Comparison of ENCODE assay signal across 23 mouse cellular contexts in the genomic region with DNA sequence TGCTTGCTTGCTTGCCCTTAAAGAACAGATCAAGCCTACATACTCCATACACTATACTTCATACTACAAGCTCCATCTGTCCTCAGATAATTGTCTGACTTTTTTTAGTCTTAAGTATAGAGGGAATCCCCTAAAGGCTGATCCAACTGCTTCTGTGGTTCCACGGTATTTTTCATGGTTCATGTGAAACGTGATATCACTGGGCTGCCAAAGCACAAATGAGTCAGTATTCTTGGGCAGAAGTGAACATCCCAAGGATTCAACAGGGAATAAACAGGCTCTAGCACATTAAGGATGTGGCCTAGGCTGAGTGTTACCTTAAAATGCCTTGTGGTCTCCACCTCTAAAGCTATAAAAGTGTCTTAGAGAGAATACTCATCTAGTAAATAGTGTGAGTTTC. TPM values are rescaled to one million over a fixed set of nuclear protein-coding genes. Genes with fewer than 3 reads are reported as not detected.
DNase-seq lines count a peak whose midpoint lies in the region; ATAC-seq and TF ChIP-seq lines count a peak whose summit lies in the region.
"Had no signal": no experiment of that assay in that cellular context is flagged by ENCODE, and none has a peak within 500 bp of the region (broad histone marks: within the 10 kb centered on the region; RNA-seq: fewer than 3 reads in every experiment).

No protein-coding gene starts in this region.

- 68% methylated on average over 2 of the region's 2 CpGs for WGBS in heart, embryonic 10.5 days

- CTCF ChIA-PET in Patski (lab: Charles Lee): interaction anchor here (1.0 to 1.5 kb wide), 4 partner anchors 10 to 65 kb away, joined by 3 to 4 read pairs (median 3); no protein-coding TSS in a partner anchor

- H3K9me3 ChIP-seq in heart, embryonic 10.5 days: no peaks in the 10 kb centered on the region
- H3K9me3 ChIP-seq: embryonic facial prominence, embryonic 12.5 days; hindbrain, embryonic 15.5 days had no signal

- H3K4me1 ChIP-seq in heart, embryonic 10.5 days: no peaks in the 10 kb centered on the region
- H3K4me1 ChIP-seq: embryonic facial prominence, embryonic 12.5 days; heart, embryonic 13.5 days; hindbrain, embryonic 12.5 days; hindbrain, embryonic 15.5 days had no signal

- no peaks in the 10 kb centered on the region for H3K27me3 ChIP-seq in Patski
- peaks cover 23% of the 10 kb centered on the region for H3K27me3 ChIP-seq in heart, embryonic 10.5 days (ENCODE audit: insufficient read depth, poor library complexity, severe bottlenecking)
- H3K27me3 ChIP-seq: embryonic facial prominence, embryonic 12.5 days; hindbrain, embryonic 12.5 days; hindbrain, embryonic 15.5 days had no signal

- no peak overlapping the region for H3K4me3 ChIP-seq in heart, embryonic 10.5 days
- H3K4me3 ChIP-seq: embryonic facial prominence, embryonic 12.5 days; heart, embryonic 13.5 days; hindbrain, embryonic 12.5 days; hindbrain, embryonic 15.5 days had no signal

- DNase-seq in heart, adult 11 months: peak; percentile 23
- DNase-seq in heart, postnatal 4 days: no peak
- DNase-seq in Patski (ENCODE audit: low read depth, low spot score): peak; percentile 35
- peak; percentile 54 for DNase-seq in fibroblast of lung, adult 2 months (ENCODE audit: low read depth)
- DNase-seq in heart, embryonic 10.5 days (ENCODE audit: low spot score): no peak
- no peak for DNase-seq in ovary, postnatal 14 days (ENCODE audit: low spot score)
- DNase-seq: adrenal gland, adult 8-10 months; adrenal gland, postnatal 25 days; cerebellum, adult 11-12 months; cerebellum, adult 8-10 months; cerebellum, postnatal 10 days; cerebellum, postnatal 36 days; gastrocnemius, postnatal 10 days; heart, adult 18-20 months; heart, postnatal 14 days; kidney, adult 2 months had no signal

- H3K36me3 ChIP-seq in heart, embryonic 10.5 days: no peaks in the 10 kb centered on the region
- H3K36me3 ChIP-seq: embryonic facial prominence, embryonic 12.5 days; heart, embryonic 13.5 days; hindbrain, embryonic 12.5 days; hindbrain, embryonic 15.5 days had no signal

- no peak for TF ChIP-seq CTCF in Patski (IDR thresholded peaks at IDR 0.05)

- ATAC-seq in Patski: no peak
- ATAC-seq: forebrain, embryonic 14.5 days; intestine, postnatal 0 days had no signal

- in situ Hi-C loops in Patski (cut with MboI; ENCODE audit: low pct_unique_long_range_greater_than_20kb): no loop called here

- POLR2A ChIA-PET in Patski (lab: Charles Lee): no interaction called here

- H3K27ac ChIP-seq in heart, embryonic 10.5 days: no peak overlapping the region
- H3K27ac ChIP-seq: embryonic facial prominence, embryonic 12.5 days; heart, embryonic 13.5 days; hindbrain, embryonic 12.5 days; hindbrain, embryonic 15.5 days had no signal

RNA-seq across cellular contexts. Expression of gene Grem1, which starts 45.0 kb away (rescaled TPM):
- not detected for total RNA-seq in heart, postnatal 4 days (2021)
- polyA plus RNA-seq in Patski (2021): 0.18 TPM
- 0.10 and 0.84 TPM in 2 replicates for polyA plus RNA-seq in heart, embryonic 10.5 days (2016; fragmentation: Nextera tagmentation; extraction: Ambion mirVana)
- total RNA-seq: heart, postnatal 14 days; hematopoietic stem cell, adult 5-6 weeks had no signal

Comparison
In these comparisons a context has a peak if more than half of its experiments do, and no peak if none do; other contexts are left out.
1. DNase-seq: peak in heart, adult 11 months (single experiment), Patski (single experiment) and fibroblast of lung, adult 2 months (single experiment); none in heart, postnatal 4 days (single experiment), heart, embryonic 10.5 days (single experiment) and ovary, postnatal 14 days (single experiment).